Mouse (Mus musculus) skeletal muscle tissue, adult 2 months (tissue): Measurements from ENCODE around the gene Noxo1.
A peak's percentile ranks its signal among the peaks of the same experiment; 100 is the strongest.
"Not testable (repeated sequence)": the region's sequence is repeated elsewhere in the genome, so short reads cannot be mapped to it uniquely, and the experiment has no call there.

Experiments used
- DNase-seq: peaks from one replicate; pipeline ENCODE4 v3.0.0-alpha.2; 2012; ENCODE audit warnings: low read depth, low spot score

The Noxo1 gene

GRCm38 (mm10) chr17:24719494-24720222 lies 23.6 kb downstream of the Noxo1 start:
- DNase-seq = peak; percentile 99

GRCm38 (mm10) chr17:24720616-24721015 lies 24.6 kb downstream of the Noxo1 start:
- not testable (repeated sequence) for DNase-seq

GRCm38 (mm10) chr17:24721383-24721955 lies 25.4 kb downstream of the Noxo1 start:
- DNase-seq = not testable (repeated sequence)

- no peak for DNase-seq
Observed at GRCm38 (mm10) chr17:24722220-24722924, 26.3 kb downstream of the Noxo1 start.

- no peak for DNase-seq
Observed at GRCm38 (mm10) chr17:24723122-24723880, 27.3 kb downstream of the Noxo1 start.

- DNase-seq = no peak
Observed at GRCm38 (mm10) chr17:24723881-24724180, 27.8 kb downstream of the Noxo1 start.

GRCm38 (mm10) chr17:24724184-24724583 lies 28.1 kb downstream of the Noxo1 start, which contains the start of gene Ndufb10:
Gene Ndufb10, minus strand, starts transcription at chr17:24724478.
- DNase-seq = peak; percentile 95

GRCm38 (mm10) chr17:24725637-24726390 lies 29.8 kb downstream of the Noxo1 start:
- no peak for DNase-seq

GRCm38 (mm10) chr17:24727618-24728017 lies 31.6 kb downstream of the Noxo1 start, which contains the start of gene Rpl3l:
Gene Rpl3l, plus strand, starts transcription at chr17:24727820.
- peak; percentile 89 for DNase-seq

GRCm38 (mm10) chr17:24728184-24728583 lies 32.1 kb downstream of the Noxo1 start:
- DNase-seq = no peak

GRCm38 (mm10) chr17:24729067-24729466 lies 33.0 kb downstream of the Noxo1 start:
- peak; percentile 65 for DNase-seq

GRCm38 (mm10) chr17:24730787-24731186 lies 34.8 kb downstream of the Noxo1 start:
- no peak for DNase-seq

- peak; percentile 95 for DNase-seq
Observed at GRCm38 (mm10) chr17:24732233-24732935, 36.4 kb downstream of the Noxo1 start.

- DNase-seq = no peak
Observed at GRCm38 (mm10) chr17:24733434-24734050, 37.5 kb downstream of the Noxo1 start.

- no peak for DNase-seq
Observed at GRCm38 (mm10) chr17:24734513-24734912, 38.5 kb downstream of the Noxo1 start.

GRCm38 (mm10) chr17:24735446-24735845 lies 39.4 kb downstream of the Noxo1 start:
- DNase-seq = no peak

- peak; percentile 98 for DNase-seq
Observed at GRCm38 (mm10) chr17:24736330-24737051, 40.5 kb downstream of the Noxo1 start, which contains the start of gene Msrb1. Gene Msrb1, plus strand, starts transcription at chr17:24736642.

GRCm38 (mm10) chr17:24737135-24737810 lies 41.2 kb downstream of the Noxo1 start:
- DNase-seq = no peak

- no peak for DNase-seq
Observed at GRCm38 (mm10) chr17:24738238-24738637, 42.2 kb downstream of the Noxo1 start.
